Mouse (Mus musculus): Measurements from ENCODE around the gene Blvra.

GRCm38 (mm10) chr2:127145699-127146098 is 75.2 kb downstream of the Blvra start:
- TF ChIP-seq MAX (IDR thresholded peaks at IDR 0.05; ENCODE audit: low read depth) (no peak), POLR2A (IDR thresholded peaks at IDR 0.05; ENCODE audit: insufficient read length, low read depth) (no peak)

All from myocyte (in vitro differentiated cells).